Mouse (Mus musculus) spleen, embryonic (tissue): ENCODE measurements at regions not wholly inside any gene's neighbourhood (a gene's known extent, or its start where the extent isn't known, plus 50 kb on each side); places are given as distances from the start of the nearest gene placed in this dataset.

Experiments
- CTCF ChIA-PET: fragments of 350-600 bp; sonication (Branson Sonifier 250); formaldehyde crosslinking; loops from one replicate; lab custom pipeline; 2022; lab: Charles Lee

- CTCF ChIA-PET, result no interaction called here
Observed at GRCm38 (mm10) chr11:71512271-71513066, 237.3 kb upstream of the Wscd1 start.

GRCm38 (mm10) chr11:71513067-71513350 lies 236.7 kb upstream of the Wscd1 start:
- CTCF ChIA-PET, result no interaction called here

- CTCF ChIA-PET, result no interaction called here
Observed at GRCm38 (mm10) chr11:71515264-71515663, 234.5 kb upstream of the Wscd1 start.

- CTCF ChIA-PET, result no interaction called here
Observed at GRCm38 (mm10) chr11:71517377-71517776, 232.3 kb upstream of the Wscd1 start.

- CTCF ChIA-PET, result no interaction called here
Observed at GRCm38 (mm10) chr11:71527691-71528090, 222.0 kb upstream of the Wscd1 start.

DNA sequence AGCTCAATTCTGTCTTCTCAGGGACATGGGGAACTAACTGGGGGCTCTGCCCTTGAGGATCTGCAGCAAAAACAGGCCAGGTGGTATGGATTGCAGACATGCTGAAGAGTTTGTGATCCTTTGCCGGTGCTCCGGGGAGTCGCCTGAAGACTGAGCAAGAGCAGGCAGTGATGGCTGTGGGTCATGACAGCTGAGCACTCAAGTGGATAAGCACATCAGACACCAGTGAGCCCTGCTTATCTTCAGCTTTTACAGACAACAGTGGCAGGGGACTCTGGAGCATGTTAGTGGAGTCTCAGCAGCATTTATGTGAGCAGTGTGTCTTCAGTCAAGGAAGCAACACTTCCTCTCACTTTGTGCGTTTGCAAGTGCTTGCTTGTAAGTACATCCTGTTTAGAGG lies 221.1 kb upstream of the Wscd1 start:
- CTCF ChIA-PET, result no interaction called here

GRCm38 (mm10) chr11:71541178-71541845 lies 208.4 kb upstream of the Wscd1 start:
- CTCF ChIA-PET, result no interaction called here

GRCm38 (mm10) chr11:71557412-71557811 lies 192.3 kb upstream of the Wscd1 start:
- CTCF ChIA-PET, result no interaction called here

GRCm38 (mm10) chr11:71564831-71565230 lies 184.9 kb upstream of the Wscd1 start:
- CTCF ChIA-PET, result interaction anchor here (0.6 kb wide), 1 partner anchor 52 kb away, joined by 4 read pairs; no protein-coding TSS in a partner anchor

DNA sequence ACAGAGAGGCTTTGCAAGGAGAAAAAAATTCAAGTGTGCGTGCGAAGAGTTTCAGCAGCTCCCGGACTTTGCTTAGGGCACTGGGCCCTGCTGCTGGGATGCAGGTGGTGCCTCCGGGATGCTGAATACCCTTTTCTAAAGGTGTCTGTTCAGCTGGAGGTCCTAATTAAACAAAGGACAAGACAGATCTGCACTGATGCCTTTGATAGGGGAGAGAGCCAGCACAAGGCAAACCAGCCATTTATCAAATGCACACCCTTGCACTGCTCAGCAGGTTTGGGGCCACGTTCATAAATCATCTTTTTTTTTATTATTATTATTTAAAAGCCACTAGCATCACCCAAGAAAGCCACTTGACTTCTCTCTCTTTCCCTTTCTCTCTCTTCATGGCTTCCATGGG lies 172.9 kb upstream of the Wscd1 start:
- CTCF ChIA-PET, result no interaction called here

- CTCF ChIA-PET, result no interaction called here
Observed at GRCm38 (mm10) chr11:71581775-71582174, 167.9 kb upstream of the Wscd1 start.

DNA sequence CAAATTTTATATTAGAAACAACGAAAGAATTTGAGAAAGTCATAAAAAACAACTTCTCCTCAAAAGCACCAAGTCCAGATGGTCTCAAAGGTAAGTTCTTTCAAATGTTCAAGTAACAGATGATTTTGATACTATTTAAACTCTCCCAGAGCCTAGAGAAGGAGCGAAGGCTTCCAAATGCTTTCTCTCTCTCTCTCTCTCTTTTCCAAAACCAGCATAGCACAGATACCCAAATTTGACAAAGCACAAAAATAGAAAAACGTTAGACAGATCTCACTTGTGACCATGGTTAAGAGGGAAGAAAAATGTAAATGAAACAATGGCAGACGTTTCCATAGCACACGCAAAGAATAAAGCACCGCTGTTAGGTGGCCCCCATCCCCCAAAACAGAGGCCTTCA lies 158.7 kb upstream of the Wscd1 start:
- CTCF ChIA-PET, result no interaction called here

DNA sequence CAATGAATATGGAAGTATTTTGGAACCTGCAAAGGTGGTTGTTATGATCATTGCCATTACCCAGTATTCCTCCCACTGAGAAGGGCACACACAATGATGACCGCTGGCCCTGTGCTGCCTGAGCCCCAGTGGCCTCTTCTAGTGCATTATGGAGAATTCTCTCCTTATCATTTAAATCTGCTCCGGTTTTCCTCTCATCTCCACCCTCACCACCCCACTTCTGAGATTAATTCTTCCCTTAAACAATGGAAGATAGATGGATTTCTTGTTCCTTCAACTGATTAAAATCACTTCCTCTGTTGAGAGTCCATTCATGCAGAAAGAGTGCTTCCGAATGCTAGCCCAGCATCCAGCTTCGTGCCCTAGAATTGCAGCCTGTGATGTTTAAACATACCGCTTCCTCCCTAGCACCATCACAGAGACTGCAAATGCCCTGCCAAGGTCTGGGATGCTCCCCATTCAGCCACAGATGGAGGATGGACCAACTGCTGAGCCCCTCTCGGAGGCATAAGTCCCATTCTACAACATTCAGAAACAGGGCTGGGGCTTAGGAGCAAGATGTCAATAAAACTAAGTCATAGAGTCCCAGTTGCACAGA lies 155.4 kb upstream of the Wscd1 start:
- CTCF ChIA-PET, result no interaction called here

DNA sequence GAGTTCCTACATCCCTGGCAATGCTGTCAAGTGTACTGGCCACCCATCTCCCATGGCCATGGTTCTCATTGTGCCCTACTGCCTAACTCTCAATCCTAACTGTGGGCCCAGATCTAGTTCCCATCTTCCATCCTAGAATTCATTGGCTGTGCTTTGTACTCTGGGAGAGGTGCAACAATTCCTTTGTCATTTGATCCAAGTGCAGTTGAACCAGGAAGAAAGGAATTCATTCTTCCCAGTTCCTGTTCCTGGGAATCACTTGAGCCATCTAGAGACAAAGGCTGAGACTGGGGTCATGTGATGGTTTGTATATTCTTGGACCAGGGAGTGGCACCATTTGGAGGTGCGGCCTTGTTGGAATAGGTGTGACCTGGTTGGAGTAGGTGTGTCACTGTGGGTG lies 152.0 kb upstream of the Wscd1 start:
- CTCF ChIA-PET, result no interaction called here

DNA sequence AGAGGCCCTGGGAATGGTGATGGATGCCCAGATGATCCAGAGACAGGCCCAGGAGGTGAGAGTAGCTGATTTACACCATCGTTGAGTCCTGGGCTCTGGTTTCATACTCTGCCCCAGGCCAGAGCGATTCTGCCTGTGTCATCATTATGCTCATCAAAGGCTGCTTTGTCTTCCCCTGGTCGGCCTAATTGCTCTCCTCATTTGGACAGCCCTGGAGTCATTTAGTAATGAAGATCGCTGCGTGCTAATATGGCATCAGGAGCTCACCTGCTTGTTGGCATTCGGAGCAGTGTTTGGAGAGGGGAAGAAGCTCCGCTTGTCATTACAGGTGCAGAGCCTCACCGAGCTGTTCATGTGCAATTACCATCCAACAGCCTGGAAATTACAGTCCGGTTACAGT lies 138.9 kb upstream of the Wscd1 start:
- CTCF ChIA-PET, result no interaction called here

DNA sequence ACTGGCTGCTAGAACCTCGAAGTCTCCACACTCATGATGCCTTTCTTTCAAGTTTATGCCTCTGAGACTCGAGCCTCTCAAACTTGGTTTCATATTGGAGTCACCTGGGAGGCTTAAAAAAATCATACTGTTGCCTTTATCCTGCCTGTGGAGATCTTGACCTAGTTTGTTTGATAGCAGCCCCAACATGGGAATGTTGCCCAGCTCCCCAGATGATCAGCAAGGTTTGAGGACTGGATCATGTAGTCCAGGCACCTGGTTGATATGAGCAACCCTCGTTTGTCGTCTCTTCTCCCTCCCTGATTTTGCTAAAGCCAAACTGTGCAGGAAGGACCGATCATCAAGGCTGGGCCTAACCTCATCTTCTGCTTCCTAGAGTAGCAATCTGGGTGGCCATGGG lies 134.2 kb upstream of the Wscd1 start:
- CTCF ChIA-PET, result no interaction called here

GRCm38 (mm10) chr11:71625501-71626191 lies 124.1 kb upstream of the Wscd1 start:
- CTCF ChIA-PET, result no interaction called here

DNA sequence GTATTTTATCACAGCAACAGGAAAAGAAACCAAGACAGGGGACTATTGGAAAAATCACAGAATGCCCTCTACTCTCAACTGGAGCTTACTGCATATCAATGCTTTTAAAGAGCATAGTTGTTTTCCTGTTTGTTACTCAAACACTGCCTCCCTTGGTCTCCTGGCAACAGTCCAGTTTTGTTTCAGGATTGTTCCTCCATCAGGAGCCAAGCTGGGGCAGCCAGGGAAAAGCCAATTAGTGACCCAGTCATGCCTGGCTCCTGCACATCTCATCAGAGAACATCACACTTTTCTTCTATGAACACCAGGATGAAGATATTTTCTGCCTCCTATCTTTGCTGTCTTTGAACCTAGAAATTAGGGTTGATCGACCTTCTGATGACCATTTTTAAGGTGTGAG lies 113.6 kb upstream of the Wscd1 start:
- CTCF ChIA-PET, result no interaction called here

GRCm38 (mm10) chr11:71636785-71637184 lies 112.9 kb upstream of the Wscd1 start:
- CTCF ChIA-PET, result no interaction called here

DNA sequence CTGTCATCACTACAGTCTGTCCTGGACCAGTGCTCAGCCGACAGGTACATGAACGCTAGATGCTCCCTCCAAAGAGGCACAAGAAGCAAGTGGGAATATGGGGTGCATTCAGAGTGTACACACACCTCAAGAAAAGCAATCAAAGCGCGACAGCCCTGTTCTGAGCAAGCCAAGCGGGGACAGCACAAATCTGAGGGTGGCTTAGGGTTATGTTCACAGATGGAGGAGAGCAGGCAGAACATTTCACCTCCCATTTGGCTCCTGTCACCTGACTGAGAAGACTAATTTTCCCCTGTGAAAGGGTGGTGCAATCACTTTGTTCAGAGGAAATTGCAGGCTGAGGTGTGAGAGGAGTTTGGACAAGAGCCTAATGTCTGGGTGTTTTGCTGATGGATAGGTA lies 106.8 kb upstream of the Wscd1 start:
- CTCF ChIA-PET, result no interaction called here

DNA sequence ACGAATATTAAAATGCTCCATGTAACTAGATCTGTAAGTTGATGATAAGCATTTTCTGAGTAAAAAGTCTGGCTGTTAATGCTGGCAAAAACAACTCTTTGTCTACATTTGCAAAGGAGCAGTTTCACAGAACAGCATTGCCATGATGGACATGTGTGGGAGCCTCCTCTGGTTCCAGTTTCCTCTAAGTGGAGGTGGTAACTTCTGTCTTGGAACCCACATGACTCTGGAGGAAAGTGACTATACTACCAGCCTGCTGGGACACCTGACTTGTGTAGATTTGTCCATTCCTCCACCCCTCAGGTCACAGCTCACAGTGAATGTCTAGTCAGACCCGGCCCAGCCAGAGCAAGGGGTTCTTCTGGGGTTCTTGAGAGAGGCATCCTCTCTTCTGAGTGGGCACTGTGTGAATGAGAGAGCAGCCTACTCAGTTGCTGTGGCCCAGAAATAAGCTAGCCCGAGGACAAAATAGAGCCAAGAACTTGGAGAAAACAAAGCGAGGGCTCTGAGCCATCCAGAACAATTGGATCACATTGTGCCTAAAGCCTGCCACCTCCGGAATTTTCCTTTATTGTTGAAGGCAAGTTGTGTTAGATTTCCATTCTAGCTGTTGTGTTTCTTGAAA lies 97.9 kb upstream of the Wscd1 start:
- CTCF ChIA-PET, result interaction anchor here (0.5 kb wide), 1 partner anchor 445 kb away, joined by 3 read pairs; no protein-coding TSS in a partner anchor

GRCm38 (mm10) chr11:71652381-71652775 lies 97.3 kb upstream of the Wscd1 start:
- CTCF ChIA-PET, result interaction anchor here (0.5 kb wide), 1 partner anchor 445 kb away, joined by 3 read pairs; no protein-coding TSS in a partner anchor
